In the genomic region with DNA sequence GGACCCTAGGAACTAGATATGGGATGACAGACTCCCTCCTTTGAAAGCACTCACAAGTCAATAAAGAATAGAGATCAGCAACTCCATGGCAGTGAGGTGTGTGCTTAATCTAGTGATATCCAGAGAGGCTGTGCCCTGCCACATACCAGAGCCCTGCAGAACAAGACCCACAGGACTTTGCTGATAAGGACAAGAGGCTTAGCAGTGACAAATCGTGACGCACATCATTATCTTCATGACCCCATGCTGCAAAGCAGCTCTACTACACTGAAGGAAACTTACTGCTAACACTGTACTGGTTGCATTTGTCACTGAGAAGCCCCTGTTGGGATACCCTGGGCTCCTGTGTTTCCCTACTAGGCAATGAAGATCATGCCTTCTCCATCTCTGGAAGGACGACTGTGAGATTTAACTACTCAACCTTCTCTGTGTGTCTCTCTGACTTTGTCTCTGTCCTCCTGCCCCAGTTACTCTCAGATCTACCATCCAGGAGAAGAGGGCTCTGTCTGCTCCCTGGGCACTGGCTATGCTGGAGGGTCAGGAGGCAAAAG, we compare ENCODE assay signal across 14 mouse cellular contexts. TPM values are rescaled to one million over a fixed set of nuclear protein-coding genes. Genes with fewer than 3 reads are reported as not detected.
DNase-seq lines count a peak whose midpoint lies in the region; ATAC-seq and TF ChIP-seq lines count a peak whose summit lies in the region.
"Had no signal": no experiment of that assay in that cellular context is flagged by ENCODE, and none has a peak within 500 bp of the region (broad histone marks: within the 10 kb centered on the region; RNA-seq: fewer than 3 reads in every experiment).

No protein-coding gene starts in this region.

- WGBS in heart, postnatal 0 days: 20% methylated on average over 3 of the region's 3 CpGs
- 93% methylated on average over 3 of the region's 3 CpGs for WGBS in neural tube, embryonic 15.5 days
- 92% methylated on average over 3 of the region's 3 CpGs for WGBS in midbrain, embryonic 15.5 days

- no peaks in the 10 kb centered on the region for H3K9me3 ChIP-seq in heart, postnatal 0 days (replicated peaks; ENCODE audit: control insufficient read depth, low read length)
- no peaks in the 10 kb centered on the region for H3K9me3 ChIP-seq in neural tube, embryonic 15.5 days (replicated peaks)
- no peaks in the 10 kb centered on the region for H3K9me3 ChIP-seq in midbrain, embryonic 15.5 days

- peak overlapping the region; percentile 97 for H3K27ac ChIP-seq in heart, postnatal 0 days (ENCODE audit: low read depth)
- no peak overlapping the region for H3K27ac ChIP-seq in neural tube, embryonic 15.5 days (replicated peaks)
- no peak overlapping the region for H3K27ac ChIP-seq in midbrain, embryonic 15.5 days

- H3K9ac ChIP-seq in heart, postnatal 0 days (replicated peaks; ENCODE audit: low read depth, low read length): no peak overlapping the region; the same call in 1 of the 2 replicates
- no peak overlapping the region for H3K9ac ChIP-seq in neural tube, embryonic 15.5 days (replicated peaks)
- no peak overlapping the region for H3K9ac ChIP-seq in midbrain, embryonic 15.5 days

- no peak overlapping the region for H3K4me3 ChIP-seq in heart, postnatal 0 days (ENCODE audit: low read depth, low read length)
- H3K4me3 ChIP-seq in neural tube, embryonic 15.5 days (replicated peaks): no peak overlapping the region
- no peak overlapping the region for H3K4me3 ChIP-seq in midbrain, embryonic 15.5 days

- H3K4me2 ChIP-seq in heart, postnatal 0 days (ENCODE audit: low read depth, low read length): peak overlapping the region; percentile 36; the same call in 1 of the 2 replicates
- H3K4me2 ChIP-seq in neural tube, embryonic 15.5 days: no peak overlapping the region
- H3K4me2 ChIP-seq in midbrain, embryonic 15.5 days: no peak overlapping the region

- TF ChIP-seq CTCF in heart, postnatal 0 days (IDR thresholded peaks at IDR 0.05; ENCODE audit: low read depth): no peak

- ATAC-seq in heart, postnatal 0 days (ENCODE audit: insufficient read depth, low read depth): peak; percentile 70
- ATAC-seq in megakaryocyte-erythroid progenitor cell, adult 5-6 weeks (replicated peaks; ENCODE audit: low FRiP score, low TSS enrichment, poor library complexity, severe bottlenecking): peak; percentile 96
- no peak for ATAC-seq in neural tube, embryonic 15.5 days (ENCODE audit: low FRiP score)
- no peak for ATAC-seq in midbrain, embryonic 15.5 days (replicated peaks)

- DNase-seq in adrenal gland, adult 2 months: peak; percentile 42
- no peak for DNase-seq in adrenal gland, postnatal 25 days
- DNase-seq in c-Kit-positive CD71-positive TER-119-negative erythroid progenitor cells, embryonic 14.5 days (ENCODE audit: low read depth): peak; percentile 68
- DNase-seq in heart, postnatal 0 days (ENCODE audit: low spot score): peak; percentile 82
- no peak for DNase-seq in retina, embryonic 14.5 days (ENCODE audit: low spot score)
- DNase-seq: cerebellum, adult 11-12 months; embryo, embryonic 11 days; kidney, adult 2 months; left cerebral cortex, postnatal 4 days; lung, postnatal 36 days; right cerebral cortex, postnatal 4 days had no signal

- H3K4me1 ChIP-seq in heart, postnatal 0 days (ENCODE audit: control insufficient read depth, insufficient read depth): peaks cover 56% of the 10 kb centered on the region
- H3K4me1 ChIP-seq in neural tube, embryonic 15.5 days: no peaks in the 10 kb centered on the region
- H3K4me1 ChIP-seq in midbrain, embryonic 15.5 days: peaks cover 7% of the 10 kb centered on the region; the same call in 1 of the 2 replicates

- peak; percentile 97 for TF ChIP-seq EP300 in heart, postnatal 0 days (IDR thresholded peaks at IDR 0.05; ENCODE audit: low read depth)

- no peaks in the 10 kb centered on the region for H3K27me3 ChIP-seq in heart, postnatal 0 days (ENCODE audit: control insufficient read depth, insufficient read depth, low read length)
- H3K27me3 ChIP-seq in neural tube, embryonic 15.5 days (replicated peaks): no peaks in the 10 kb centered on the region
- H3K27me3 ChIP-seq in midbrain, embryonic 15.5 days (replicated peaks): no peaks in the 10 kb centered on the region

- H3K36me3 ChIP-seq in heart, postnatal 0 days (replicated peaks; ENCODE audit: control insufficient read depth, insufficient read depth, low read length): no peaks in the 10 kb centered on the region
- no peaks in the 10 kb centered on the region for H3K36me3 ChIP-seq in neural tube, embryonic 15.5 days
- H3K36me3 ChIP-seq in midbrain, embryonic 15.5 days (replicated peaks): no peaks in the 10 kb centered on the region

RNA-seq across cellular contexts. Expression of a gene that starts 25.5 kb away (rescaled TPM):
- total RNA-seq in adrenal gland, adult 2 months (2021): 10 to 100 TPM; 13.9 to 14.7 TPM
- polyA plus RNA-seq in adrenal gland, adult 2 months (2012; rRNA removed): 0.36 and 0.37 TPM in 2 replicates
- total RNA-seq in adrenal gland, postnatal 25 days (2021): 19.6 and 20.1 TPM in 2 replicates
- total RNA-seq in heart, postnatal 0 days (2014; rRNA removed; ENCODE audit: low replicate concordance): 317 and 396 TPM in 2 replicates
- polyA plus RNA-seq in heart, postnatal 0 days (2015; fragmentation: Nextera tagmentation; extraction: Ambion mirVana): 48.2 and 61.4 TPM in 2 replicates
- total RNA-seq in megakaryocyte-erythroid progenitor cell, adult 5-6 weeks (2014; fragmentation: Nextera tagmentation): not detected in 2 replicates
- not detected in 2 replicates for total RNA-seq in megakaryocyte-erythroid progenitor cell, adult 5-6 weeks (2017)
- 4.6 and 7.1 TPM in 2 replicates for polyA plus RNA-seq in neural tube, embryonic 15.5 days (2015; fragmentation: Nextera tagmentation; extraction: Ambion mirVana)
- 3.5 and 4.4 TPM in 2 replicates for polyA plus RNA-seq in midbrain, embryonic 15.5 days (2015; fragmentation: Nextera tagmentation; extraction: Ambion mirVana)

Comparison
In these comparisons a context has a peak if more than half of its experiments do, and no peak if none do; other contexts are left out.
1. DNase-seq: peak in adrenal gland, adult 2 months (single experiment), c-Kit-positive CD71-positive TER-119-negative erythroid progenitor cells, embryonic 14.5 days (single experiment) and heart, postnatal 0 days (single experiment); none in adrenal gland, postnatal 25 days (single experiment) and retina, embryonic 14.5 days (single experiment).
2. ATAC-seq: peak in heart, postnatal 0 days (single experiment) and megakaryocyte-erythroid progenitor cell, adult 5-6 weeks (single experiment); none in neural tube, embryonic 15.5 days (single experiment) and midbrain, embryonic 15.5 days (single experiment).
3. RNA of a gene that starts 25.5 kb away (total RNA-seq): 317 to 396 TPM in heart, postnatal 0 days; 19.6 to 20.1 TPM in adrenal gland, postnatal 25 days, 13.9 to 14.7 TPM in adrenal gland, adult 2 months and not detected in megakaryocyte-erythroid progenitor cell, adult 5-6 weeks; every median in the first group is over 10 times any median in the second.